Mouse (Mus musculus) embryonic facial prominence, embryonic 15.5 days (tissue): ENCODE measurements around the gene St3gal3. TPM values are rescaled to one million over a fixed set of nuclear protein-coding genes. Genes with fewer than 3 reads are reported as not detected.

ENCODE experiments used
- ATAC-seq: fragments of 200-750 bp; cut with Nextera tagmentation; 2 replicates; pipeline ENCODE4 v1.8.0; 2017; ENCODE audit warnings: low read depth, moderate TSS enrichment; ENCODE audit not compliant: insufficient number of reproducible peaks, low FRiP score, low TSS enrichment
- H3K27ac ChIP-seq: fragments of 300-500 bp; sonication (generic); replicated peaks from 2 replicates; pipeline ENCODE4 v1.5.1; 2015; ENCODE audit warnings: mild to moderate bottlenecking, inconsistent platforms
- H3K27me3 ChIP-seq: fragments of 300-500 bp; sonication (generic); 2 replicates; pipeline ENCODE4 v1.6.1; 2015; ENCODE audit warnings: inconsistent platforms
- H3K36me3 ChIP-seq: fragments of 300-500 bp; sonication (generic); 2 replicates; pipeline ENCODE4 v1.6.1; 2015; ENCODE audit warnings: mild to moderate bottlenecking, inconsistent platforms
- H3K4me1 ChIP-seq: fragments of 300-500 bp; sonication (generic); 2 replicates; pipeline ENCODE4 v1.6.1; 2015; ENCODE audit warnings: inconsistent platforms
- H3K4me2 ChIP-seq: fragments of 300-500 bp; sonication (generic); replicated peaks from 2 replicates; pipeline ENCODE4 v1.6.1; 2015; ENCODE audit warnings: mild to moderate bottlenecking, inconsistent platforms
- H3K4me3 ChIP-seq: fragments of 300-500 bp; sonication (generic); replicated peaks from 2 replicates; pipeline ENCODE4 v1.5.1; 2015; ENCODE audit warnings: mild to moderate bottlenecking, inconsistent platforms
- H3K9ac ChIP-seq: fragments of 300-500 bp; sonication (generic); 2 replicates; pipeline ENCODE4 v1.6.1; 2015; ENCODE audit warnings: inconsistent platforms
- H3K9me3 ChIP-seq: fragments of 300-500 bp; sonication (generic); replicated peaks from 2 replicates; pipeline ENCODE4 v1.6.1; 2016; ENCODE audit warnings: inconsistent platforms
- WGBS: fragments of 180-500 bp; shearing (Covaris S2); methylation state at CpG from one replicate; pipeline ENCODE4 v1.1.7; 2015; 5-methylcytosine and 5-hydroxymethylcytosine counted together
- polyA plus RNA-seq: library from polyadenylated mRNA; unstranded; fragments of >200 nt; fragmentation: Nextera tagmentation; extraction: Ambion mirVana; gene quantifications from 2 replicates; pipeline ENCODE4 v1.2.1, GENCODE M21; 2015

Gene St3gal3
- polyA plus RNA-seq, 1 experiment from 2014 or later, result 9.8 TPM

DNA sequence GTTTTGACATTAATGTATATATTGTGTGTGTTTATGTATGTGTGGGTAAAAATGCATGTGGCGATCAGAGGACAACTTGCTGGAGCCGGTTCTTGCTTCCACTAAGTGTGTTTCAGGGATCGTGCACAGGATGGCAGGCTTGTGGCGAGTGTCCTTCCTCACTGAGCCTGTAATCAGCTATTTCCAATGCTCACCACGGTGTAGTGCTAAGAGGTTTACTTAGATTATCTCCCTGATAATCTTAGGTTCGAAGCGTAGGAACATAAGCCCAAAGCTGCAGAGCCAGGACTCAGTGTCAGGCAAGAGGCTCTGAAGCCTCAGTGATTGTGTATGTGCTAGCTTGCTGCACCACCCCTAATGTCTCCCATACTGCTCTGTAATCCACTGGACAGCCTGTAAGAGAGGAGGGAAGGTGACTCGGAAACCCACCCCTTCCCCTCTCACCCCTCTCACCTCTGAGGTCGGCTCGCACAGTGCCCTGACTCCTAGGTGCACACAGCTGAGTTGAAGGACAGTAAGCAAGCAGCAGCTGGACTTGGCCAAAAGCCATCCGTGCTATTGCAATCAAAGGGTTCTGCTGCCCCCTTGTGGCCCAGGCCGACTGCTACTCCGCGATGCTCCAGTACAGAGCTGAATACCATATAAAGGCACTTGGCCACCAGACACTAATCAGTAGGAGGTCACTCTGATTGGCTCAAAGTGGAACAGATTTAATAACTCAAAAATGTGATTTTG is 51.3 kb downstream of the St3gal3 start:
- Histone ChIP-seq H3K4me1 (peaks cover 22% of the 10 kb centered on the region), H3K9ac (no peak overlapping the region), H3K4me2 (no peak overlapping the region), H3K27ac (no peak overlapping the region), H3K4me3 (no peak overlapping the region), H3K9me3 (no peaks in the 10 kb centered on the region), H3K27me3 (no peaks in the 10 kb centered on the region), H3K36me3 (no peaks in the 10 kb centered on the region)
- ATAC-seq, result peak; percentile 76; the same call in 1 of the 2 replicates
- WGBS, result 33% methylated on average over 14 of the region's 14 CpGs

- no peak overlapping the region for H3K27ac ChIP-seq
- H3K27me3 ChIP-seq, result no peaks in the 10 kb centered on the region
- H3K9ac ChIP-seq, result no peak overlapping the region
- no peaks in the 10 kb centered on the region for H3K9me3 ChIP-seq
- H3K36me3 ChIP-seq, result no peaks in the 10 kb centered on the region
- 82% methylated on average over 18 of the region's 18 CpGs for WGBS
- no peak overlapping the region for H3K4me3 ChIP-seq
- no peak overlapping the region for H3K4me2 ChIP-seq
- no peak for ATAC-seq
- peaks cover 31% of the 10 kb centered on the region for H3K4me1 ChIP-seq
Observed at GRCm38 (mm10) chr4:118081608-118082331, 52.9 kb downstream of the St3gal3 start.

- Histone ChIP-seq H3K4me2 (no peak overlapping the region), H3K4me1 (peaks cover 31% of the 10 kb centered on the region), H3K9me3 (no peaks in the 10 kb centered on the region), H3K9ac (no peak overlapping the region), H3K4me3 (no peak overlapping the region), H3K27me3 (no peaks in the 10 kb centered on the region), H3K36me3 (no peaks in the 10 kb centered on the region), H3K27ac (no peak overlapping the region)
- WGBS, result 54% methylated on average over 8 of the region's 8 CpGs
- ATAC-seq, result no peak
Observed at GRCm38 (mm10) chr4:118080481-118080880, 54.2 kb downstream of the St3gal3 start.

GRCm38 (mm10) chr4:118079195-118079594 is 55.5 kb downstream of the St3gal3 start:
- ATAC-seq, result no peak
- Histone ChIP-seq H3K27ac (no peak overlapping the region), H3K27me3 (no peaks in the 10 kb centered on the region), H3K36me3 (no peaks in the 10 kb centered on the region), H3K4me2 (no peak overlapping the region), H3K4me3 (no peak overlapping the region), H3K4me1 (peaks cover 23% of the 10 kb centered on the region), H3K9me3 (no peaks in the 10 kb centered on the region), H3K9ac (no peak overlapping the region)
- 82% methylated on average over 8 of the region's 8 CpGs for WGBS

GRCm38 (mm10) chr4:118078576-118078975 is 56.1 kb downstream of the St3gal3 start:
- ATAC-seq, result no peak
- WGBS, result 88% methylated on average over 9 of the region's 9 CpGs
- Histone ChIP-seq H3K4me1 (peaks cover 19% of the 10 kb centered on the region), H3K4me2 (no peak overlapping the region), H3K27ac (no peak overlapping the region), H3K36me3 (no peaks in the 10 kb centered on the region), H3K9me3 (no peaks in the 10 kb centered on the region), H3K4me3 (no peak overlapping the region), H3K27me3 (no peaks in the 10 kb centered on the region), H3K9ac (no peak overlapping the region)

GRCm38 (mm10) chr4:118077293-118077752 is 57.4 kb downstream of the St3gal3 start:
- H3K27me3 ChIP-seq, result no peaks in the 10 kb centered on the region
- peaks cover 14% of the 10 kb centered on the region; the same call in 1 of the 2 replicates for H3K4me1 ChIP-seq
- no peak for ATAC-seq
- no peaks in the 10 kb centered on the region for H3K9me3 ChIP-seq
- H3K9ac ChIP-seq, result no peak overlapping the region
- H3K4me3 ChIP-seq, result no peak overlapping the region
- WGBS, result 32% methylated on average over 12 of the region's 12 CpGs
- H3K36me3 ChIP-seq, result no peaks in the 10 kb centered on the region
- peak overlapping the region; percentile 11; the same call in 1 of the 2 replicates for H3K27ac ChIP-seq
- no peak overlapping the region for H3K4me2 ChIP-seq

GRCm38 (mm10) chr4:118076648-118077047 is 58.1 kb downstream of the St3gal3 start:
- no peak overlapping the region for H3K4me2 ChIP-seq
- H3K27ac ChIP-seq, result no peak overlapping the region
- WGBS, result 87% methylated on average over 1 of the region's 1 CpGs
- ATAC-seq, result no peak
- no peaks in the 10 kb centered on the region for H3K27me3 ChIP-seq
- no peaks in the 10 kb centered on the region for H3K36me3 ChIP-seq
- no peak overlapping the region for H3K9ac ChIP-seq
- H3K9me3 ChIP-seq, result no peaks in the 10 kb centered on the region
- H3K4me3 ChIP-seq, result no peak overlapping the region
- H3K4me1 ChIP-seq, result peaks cover 18% of the 10 kb centered on the region; the same call in 1 of the 2 replicates

- 94% methylated on average over 9 of the region's 9 CpGs for WGBS
- H3K4me2 ChIP-seq, result no peak overlapping the region
- H3K4me3 ChIP-seq, result no peak overlapping the region
- H3K9me3 ChIP-seq, result no peaks in the 10 kb centered on the region
- no peak overlapping the region for H3K9ac ChIP-seq
- H3K27me3 ChIP-seq, result no peaks in the 10 kb centered on the region
- no peak for ATAC-seq
- peaks cover 16% of the 10 kb centered on the region; the same call in 1 of the 2 replicates for H3K4me1 ChIP-seq
- H3K27ac ChIP-seq, result no peak overlapping the region
- no peaks in the 10 kb centered on the region for H3K36me3 ChIP-seq
Observed at GRCm38 (mm10) chr4:118075343-118075742, 59.4 kb downstream of the St3gal3 start.

DNA sequence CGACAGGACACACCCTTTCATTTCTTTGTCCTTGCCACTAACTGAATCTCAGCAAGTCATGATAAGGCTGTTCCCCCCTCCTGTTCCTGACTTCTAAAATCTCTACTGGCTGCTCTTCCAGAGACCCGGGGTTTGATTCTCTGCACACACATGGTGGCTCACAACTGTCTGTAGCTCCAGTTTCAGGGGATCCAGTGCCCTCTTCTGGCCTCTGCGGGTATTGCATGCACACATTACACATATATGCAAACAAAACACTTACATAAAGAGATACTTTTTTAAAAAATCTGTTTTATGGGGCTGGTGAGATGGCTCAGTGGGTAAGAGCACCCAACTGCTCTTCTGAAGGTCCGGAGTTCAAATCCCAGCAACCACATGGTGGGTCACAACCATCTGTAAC is 60.5 kb downstream of the St3gal3 start:
- ATAC-seq, result no peak
- WGBS, result 95% methylated on average over 4 of the region's 4 CpGs

DNA sequence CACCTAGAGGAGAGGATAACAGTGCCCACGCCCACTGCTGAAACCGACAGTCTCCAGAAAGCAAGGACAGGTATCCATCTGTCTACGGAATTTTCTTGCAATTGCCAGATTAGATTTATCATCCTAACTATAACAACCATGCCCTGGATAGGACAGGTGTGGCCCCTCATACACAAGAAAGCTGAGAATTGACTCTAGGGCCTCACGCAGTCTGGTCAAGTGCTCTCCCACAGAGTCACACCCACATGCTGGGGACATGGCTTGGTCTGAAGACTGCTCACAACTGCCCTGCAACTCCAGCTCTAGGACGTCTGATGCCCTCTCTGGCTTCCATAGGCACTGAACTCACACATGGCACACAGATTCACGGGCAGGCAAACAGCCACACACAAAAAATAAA is 61.6 kb downstream of the St3gal3 start:
- Histone ChIP-seq H3K36me3 (no peaks in the 10 kb centered on the region), H3K27me3 (no peaks in the 10 kb centered on the region), H3K9me3 (no peaks in the 10 kb centered on the region), H3K9ac (no peak overlapping the region), H3K4me2 (no peak overlapping the region), H3K4me3 (no peak overlapping the region), H3K27ac (no peak overlapping the region), H3K4me1 (peaks cover 20% of the 10 kb centered on the region)
- WGBS, result 84% methylated on average over 6 of the region's 6 CpGs
- no peak for ATAC-seq

More for the DNA sequence above, 60.5 kb downstream of the St3gal3 start:
- Histone ChIP-seq H3K9ac (no peak overlapping the region), H3K4me1 (peaks cover 20% of the 10 kb centered on the region), H3K27ac (no peak overlapping the region), H3K36me3 (no peaks in the 10 kb centered on the region), H3K4me3 (no peak overlapping the region), H3K27me3 (no peaks in the 10 kb centered on the region), H3K4me2 (no peak overlapping the region), H3K9me3 (no peaks in the 10 kb centered on the region)

- no peak overlapping the region for H3K4me3 ChIP-seq
- no peaks in the 10 kb centered on the region for H3K9me3 ChIP-seq
- H3K9ac ChIP-seq, result no peak overlapping the region
- H3K27ac ChIP-seq, result no peak overlapping the region
- no peak overlapping the region for H3K4me2 ChIP-seq
- H3K36me3 ChIP-seq, result no peaks in the 10 kb centered on the region
- 81% methylated on average over 7 of the region's 7 CpGs for WGBS
- no peak for ATAC-seq
- peaks cover 11% of the 10 kb centered on the region for H3K4me1 ChIP-seq
- no peaks in the 10 kb centered on the region for H3K27me3 ChIP-seq
Observed at GRCm38 (mm10) chr4:118071891-118072290, 62.8 kb downstream of the St3gal3 start.
